Mouse (Mus musculus) Patski (cell line): ENCODE data around the gene Gns. TPM values are rescaled to one million over a fixed set of nuclear protein-coding genes. Genes with fewer than 3 reads are reported as not detected.
A peak's percentile ranks its signal among the peaks of the same experiment; 100 is the strongest.

Source experiments
- ATAC-seq: fragments of 100-300 bp; one replicate; pipeline ENCODE4 v1.8.0; 2021
- CTCF ChIA-PET: fragments of 350-600 bp; sonication (Branson Sonifier 250); formaldehyde crosslinking; loops from one replicate; lab custom pipeline; 2022; ENCODE audit warnings: inconsistent platforms; lab: Charles Lee
- POLR2A ChIA-PET: fragments of 350-600 bp; sonication (Branson Sonifier 250); formaldehyde crosslinking; loops from one replicate; lab custom pipeline; 2022; ENCODE audit warnings: antibody characterized with exemption, inconsistent platforms; lab: Charles Lee
- DNase-seq: peaks from one replicate; pipeline ENCODE4 v3.0.0-alpha.2; 2011; ENCODE audit warnings: low read depth, low spot score
- H3K27me3 ChIP-seq: fragments of 371-371 bp; one replicate; pipeline ENCODE4 v1.5.1; 2021
- CTCF ChIP-seq: fragments of 100-300 bp; IDR thresholded peaks from one replicate; pipeline ENCODE4 v1.5.1; 2021
- in situ Hi-C: fragments of 300-500 bp; cut with MboI; formaldehyde crosslinking; loops from 3 replicates; pipeline ENCODE4 v1.11.1; 2018; ENCODE audit warnings: low pct_unique_long_range_greater_than_20kb, mixed read lengths
- polyA plus RNA-seq: library from polyadenylated mRNA; unstranded; gene quantifications from one replicate; pipeline ENCODE4 v1.2.3, GENCODE M21; 2021

Gns gene
- polyA plus RNA-seq, 1 experiment from 2014 or later = 198 TPM

GRCm38 (mm10) chr10:121365781-121366272, 937 bp downstream of the Gns start:
- ChIA-PET CTCF (interaction anchor here (1.7 kb wide), 1 partner anchor 43 kb away, joined by 3 read pairs; no protein-coding TSS in a partner anchor), POLR2A (no interaction called here)
- DNase-seq = no peak
- ATAC-seq = no peak
- no peaks in the 10 kb centered on the region for H3K27me3 ChIP-seq
- no peak for TF ChIP-seq CTCF
- in situ Hi-C loops = no loop called here

- ATAC-seq (no peak), DNase-seq (no peak)
- ChIA-PET POLR2A (no interaction called here), CTCF (interaction anchor here (1.7 kb wide), 1 partner anchor 42 kb away, joined by 3 read pairs; no protein-coding TSS in a partner anchor)
- no peak for TF ChIP-seq CTCF
- in situ Hi-C loops = no loop called here
- no peaks in the 10 kb centered on the region for H3K27me3 ChIP-seq
Measured at GRCm38 (mm10) chr10:121367271-121367670, 2.4 kb downstream of the Gns start.

GRCm38 (mm10) chr10:121367780-121368179, 2.9 kb downstream of the Gns start:
- CTCF ChIA-PET = no interaction called here
- POLR2A ChIA-PET = no interaction called here
- no peak for TF ChIP-seq CTCF
- ATAC-seq = no peak
- no peaks in the 10 kb centered on the region for H3K27me3 ChIP-seq
- DNase-seq = no peak
- in situ Hi-C loops = no loop called here

- ChIA-PET POLR2A (no interaction called here), CTCF (no interaction called here)
- H3K27me3 ChIP-seq = no peaks in the 10 kb centered on the region
- in situ Hi-C loops = no loop called here
- ATAC-seq (no peak), DNase-seq (no peak)
- TF ChIP-seq CTCF = no peak
Measured at GRCm38 (mm10) chr10:121368783-121369465, 4.0 kb downstream of the Gns start.

GRCm38 (mm10) chr10:121370777-121371176, 5.9 kb downstream of the Gns start:
- ChIA-PET CTCF (interaction anchor here (0.8 kb wide), 1 partner anchor 26 kb away, joined by 3 read pairs; no protein-coding TSS in a partner anchor), POLR2A (no interaction called here)
- ATAC-seq = no peak
- no peaks in the 10 kb centered on the region for H3K27me3 ChIP-seq
- in situ Hi-C loops = no loop called here
- no peak for DNase-seq
- TF ChIP-seq CTCF = no peak

- no peaks in the 10 kb centered on the region for H3K27me3 ChIP-seq
- CTCF ChIA-PET = no interaction called here
- no peak for ATAC-seq
- in situ Hi-C loops = no loop called here
- no peak for DNase-seq
- no peak for TF ChIP-seq CTCF
- POLR2A ChIA-PET = no interaction called here
Measured at GRCm38 (mm10) chr10:121374013-121374412, 9.1 kb downstream of the Gns start.

GRCm38 (mm10) chr10:121374693-121375620, 10.1 kb downstream of the Gns start:
- CTCF ChIA-PET = no interaction called here
- in situ Hi-C loops = no loop called here

GRCm38 (mm10) chr10:121375649-121376493, 11.0 kb downstream of the Gns start:
- CTCF ChIA-PET = no interaction called here
- DNase-seq = peak; percentile 57
- H3K27me3 ChIP-seq = no peaks in the 10 kb centered on the region
- TF ChIP-seq CTCF = no peak
- POLR2A ChIA-PET = no interaction called here
- ATAC-seq = peak; percentile 74
- in situ Hi-C loops = no loop called here

More at GRCm38 (mm10) chr10:121374693-121375620, 10.1 kb downstream of the Gns start:
- ATAC-seq (no peak), DNase-seq (no peak)
- POLR2A ChIA-PET = no interaction called here
- H3K27me3 ChIP-seq = no peaks in the 10 kb centered on the region
- TF ChIP-seq CTCF = no peak

GRCm38 (mm10) chr10:121376530-121377271, 11.8 kb downstream of the Gns start:
- DNase-seq (peak; percentile 79), ATAC-seq (peak; percentile 88)
- ChIA-PET CTCF (no interaction called here), POLR2A (no interaction called here)
- no peaks in the 10 kb centered on the region for H3K27me3 ChIP-seq
- in situ Hi-C loops = no loop called here
- no peak for TF ChIP-seq CTCF
